Mouse (Mus musculus) midbrain, postnatal 0 days (tissue): ENCODE measurements around the gene Acsbg1. TPM values are rescaled to one million over a fixed set of nuclear protein-coding genes. Genes with fewer than 3 reads are reported as not detected.
"Not testable (repeated sequence)": the region's sequence is repeated elsewhere in the genome, so short reads cannot be mapped to it uniquely, and the experiment has no call there.

Experiments
- ATAC-seq: fragments of 200-750 bp; cut with Nextera tagmentation; 2 replicates; pipeline ENCODE4 v1.8.0; 2017; ENCODE audit warnings: moderate number of reproducible peaks, mild to moderate bottlenecking, moderate TSS enrichment, moderate library complexity; ENCODE audit not compliant: low FRiP score
- DNase-seq: peaks from one replicate; pipeline ENCODE4 v3.0.0-alpha.2; 2015; ENCODE audit warnings: low spot score
- H3K27ac ChIP-seq: fragments of 300-500 bp; sonication (generic); 2 replicates; pipeline ENCODE4 v1.5.1; 2014; ENCODE audit warnings: low read depth, mild to moderate bottlenecking, low read length, mixed read lengths
- H3K27me3 ChIP-seq: fragments of 300-500 bp; sonication (generic); 2 replicates; pipeline ENCODE4 v1.6.1; 2014; ENCODE audit warnings: low read length, control low read depth, mixed read lengths; ENCODE audit not compliant: insufficient read depth
- H3K36me3 ChIP-seq: fragments of 300-500 bp; sonication (generic); 2 replicates; pipeline ENCODE4 v1.6.1; 2014; ENCODE audit warnings: low read length, control low read depth, mixed read lengths; ENCODE audit not compliant: insufficient read depth
- H3K4me1 ChIP-seq: fragments of 300-500 bp; sonication (generic); 2 replicates; pipeline ENCODE4 v1.6.1; 2014; ENCODE audit warnings: mild to moderate bottlenecking, control low read depth, antibody characterized with exemption, low read length, mixed read lengths; ENCODE audit not compliant: insufficient read depth
- H3K4me2 ChIP-seq: fragments of 300-500 bp; sonication (generic); 2 replicates; pipeline ENCODE4 v1.6.1; 2014; ENCODE audit warnings: low read depth, mild to moderate bottlenecking, low read length, mixed read lengths; ENCODE audit not compliant: poor library complexity, severe bottlenecking
- H3K4me3 ChIP-seq: fragments of 300-500 bp; sonication (generic); 2 replicates; pipeline ENCODE4 v1.5.1; 2014; ENCODE audit warnings: low read depth, mild to moderate bottlenecking, low read length, moderate library complexity
- H3K9ac ChIP-seq: fragments of 300-500 bp; sonication (generic); replicated peaks from 2 replicates; pipeline ENCODE4 v1.6.1; 2014; ENCODE audit warnings: mild to moderate bottlenecking, low read length, moderate library complexity, mixed read lengths; ENCODE audit not compliant: poor library complexity, severe bottlenecking
- H3K9me3 ChIP-seq: fragments of 300-500 bp; sonication (generic); 2 replicates; pipeline ENCODE4 v1.6.1; 2016; ENCODE audit warnings: low read length, control low read depth
- CTCF ChIP-seq: IDR thresholded peaks from 2 replicates; pipeline ENCODE4 v1.5.1; 2016; ENCODE audit warnings: antibody characterized with exemption, mild to moderate bottlenecking
- WGBS: fragments of 180-500 bp; shearing (Covaris S2); extraction: QIAGEN DNeasy Blood & Tissue Kit; methylation state at CpG from one replicate; pipeline ENCODE4 v1.1.7; 2014; 5-methylcytosine and 5-hydroxymethylcytosine counted together
- polyA plus RNA-seq: library from polyadenylated mRNA; unstranded; fragments of >200 nt; fragmentation: Nextera tagmentation; extraction: Ambion mirVana; gene quantifications from 2 replicates; pipeline ENCODE4 v1.2.1, GENCODE M21; 2015
- total RNA-seq: library from RNA; depleted of rRNA; stranded (reverse); fragments of >200 nt; gene quantifications from 2 replicates; pipeline ENCODE4 v1.2.3, GENCODE M21; 2014

Gene Acsbg1
- total and polyA plus RNA-seq, 2 experiments from 2014 or later, result 42.8 to 69.9 TPM

GRCm38 (mm10) chr9:54587863-54588262, 73.8 kb downstream of the Acsbg1 start:
- H3K9ac ChIP-seq, result peak overlapping the region; percentile 86; the same call in 1 of the 2 replicates
- WGBS, result 54% methylated on average over 4 of the region's 4 CpGs
- DNase-seq (no peak), ATAC-seq (no peak)
- H3K27ac ChIP-seq, result no peak overlapping the region
- peak overlapping the region; percentile 76 for H3K4me2 ChIP-seq
- no peak overlapping the region for H3K4me3 ChIP-seq
- H3K36me3 ChIP-seq, result peaks cover 14% of the 10 kb centered on the region
- H3K27me3 ChIP-seq, result no peaks in the 10 kb centered on the region
- H3K4me1 ChIP-seq, result peaks cover 9% of the 10 kb centered on the region; the same call in 1 of the 2 replicates
- H3K9me3 ChIP-seq, result no peaks in the 10 kb centered on the region
- no peak for TF ChIP-seq CTCF

DNA sequence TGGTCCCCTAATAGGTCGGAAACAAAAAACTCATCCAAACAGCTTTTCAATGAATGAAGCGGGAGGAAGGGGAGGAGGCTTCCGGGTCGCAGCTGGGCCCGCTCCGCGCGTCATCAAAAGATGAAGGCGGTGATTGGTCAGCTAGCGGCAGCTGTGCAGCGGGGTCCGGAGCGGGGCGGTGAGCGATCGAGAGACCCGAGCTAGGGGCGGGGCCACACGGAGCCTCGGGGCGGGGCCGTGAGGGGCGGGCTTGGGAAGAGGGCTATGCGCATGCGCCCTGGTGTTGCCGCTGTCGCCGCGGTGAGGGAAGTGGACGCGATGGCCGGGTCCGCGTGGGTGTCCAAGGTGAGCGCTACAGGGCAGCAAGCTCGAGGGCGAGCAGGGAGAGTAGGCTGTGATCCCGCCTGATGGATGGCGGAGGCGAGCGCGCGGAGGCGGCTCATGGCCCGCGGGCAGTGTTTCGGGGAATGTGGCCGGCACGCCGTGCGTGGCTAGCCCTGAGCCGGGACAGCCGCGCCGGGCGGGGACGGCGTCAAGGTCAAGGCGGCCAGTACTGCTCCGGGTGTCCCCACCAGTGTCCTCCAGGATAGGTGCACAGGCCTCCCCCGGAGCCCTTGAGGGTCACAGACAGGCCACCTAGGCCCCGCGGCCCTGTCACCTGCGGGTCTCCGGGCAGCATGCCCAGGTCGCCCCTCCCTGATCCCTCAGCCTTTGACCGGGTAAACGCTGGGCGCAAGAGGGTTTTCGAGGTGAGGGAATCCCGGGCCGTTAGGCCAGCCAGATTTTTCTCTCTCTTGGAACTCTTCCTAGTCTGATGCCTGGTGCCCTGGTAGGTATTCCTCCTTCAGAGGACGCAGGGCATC, 75.2 kb downstream of the Acsbg1 start, which contains the start of gene Idh3a:
Gene Idh3a, plus strand, starts transcription at position 136 of the 863 bp plus-strand sequence.
- DNase-seq, result peak; percentile 98
- WGBS, result under 1% methylated on average over 68 of the region's 73 CpGs
- H3K4me2 ChIP-seq, result peak within 1 kb of the TSS; percentile 76

GRCm38 (mm10) chr9:54585839-54586198, 75.9 kb downstream of the Acsbg1 start:
- peak; percentile 32; the same call in 1 of the 2 replicates for ATAC-seq

More for the DNA sequence above, 75.2 kb downstream of the Acsbg1 start, which contains the start of gene Idh3a:
- ATAC-seq, result peak; percentile 99
- H3K9me3 ChIP-seq, result no peaks in the 10 kb centered on the region
- peak within 1 kb of the TSS; percentile 86 for H3K9ac ChIP-seq
- peaks cover 9% of the 10 kb centered on the region; the same call in 1 of the 2 replicates for H3K4me1 ChIP-seq
- H3K27ac ChIP-seq, result peak within 1 kb of the TSS; percentile 73; the same call in 1 of the 2 replicates
- no peaks in the 10 kb centered on the region for H3K27me3 ChIP-seq
- no peak for TF ChIP-seq CTCF
- peaks cover 5% of the 10 kb centered on the region; the same call in 1 of the 2 replicates for H3K36me3 ChIP-seq
- H3K4me3 ChIP-seq, result peak within 1 kb of the TSS; percentile 91

DNA sequence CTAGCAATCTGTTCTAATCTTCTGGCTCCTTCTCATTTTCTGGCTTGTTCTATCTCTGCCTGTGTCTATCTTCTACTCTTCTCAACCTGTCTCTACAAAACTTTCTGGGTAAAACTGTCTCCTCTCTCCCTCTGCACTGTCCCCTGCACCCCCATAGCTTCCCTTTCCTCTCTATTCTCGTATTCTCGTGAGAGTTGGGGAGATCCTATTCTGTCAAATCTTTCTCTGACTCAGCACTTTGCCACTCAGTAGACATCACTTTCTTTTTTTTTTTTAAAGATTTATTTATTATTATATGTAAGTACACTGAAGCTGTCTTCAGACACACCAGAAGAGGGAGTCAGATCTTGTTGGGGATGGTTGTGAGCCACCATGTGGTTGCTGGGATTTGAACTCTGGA, 77.5 kb downstream of the Acsbg1 start:
- not testable (repeated sequence) for DNase-seq, H3K4me1 ChIP-seq, H3K9me3 ChIP-seq, H3K27ac ChIP-seq, ATAC-seq, H3K9ac ChIP-seq, H3K4me2 ChIP-seq, H3K36me3 ChIP-seq, H3K4me3 ChIP-seq, H3K27me3 ChIP-seq
- WGBS, result 91% methylated on average over 2 of the region's 2 CpGs

More at GRCm38 (mm10) chr9:54585839-54586198, 75.9 kb downstream of the Acsbg1 start:
- Histone ChIP-seq H3K4me2 (peak overlapping the region; percentile 76), H3K9ac (no peak overlapping the region), H3K4me3 (peak overlapping the region; percentile 91), H3K27me3 (no peaks in the 10 kb centered on the region), H3K27ac (no peak overlapping the region), H3K9me3 (no peaks in the 10 kb centered on the region), H3K4me1 (peaks cover 9% of the 10 kb centered on the region; the same call in 1 of the 2 replicates), H3K36me3 (peaks cover 3% of the 10 kb centered on the region; the same call in 1 of the 2 replicates)
- no peak for TF ChIP-seq CTCF
- WGBS, result 32% methylated on average over 5 of the region's 5 CpGs
- DNase-seq, result no peak

DNA sequence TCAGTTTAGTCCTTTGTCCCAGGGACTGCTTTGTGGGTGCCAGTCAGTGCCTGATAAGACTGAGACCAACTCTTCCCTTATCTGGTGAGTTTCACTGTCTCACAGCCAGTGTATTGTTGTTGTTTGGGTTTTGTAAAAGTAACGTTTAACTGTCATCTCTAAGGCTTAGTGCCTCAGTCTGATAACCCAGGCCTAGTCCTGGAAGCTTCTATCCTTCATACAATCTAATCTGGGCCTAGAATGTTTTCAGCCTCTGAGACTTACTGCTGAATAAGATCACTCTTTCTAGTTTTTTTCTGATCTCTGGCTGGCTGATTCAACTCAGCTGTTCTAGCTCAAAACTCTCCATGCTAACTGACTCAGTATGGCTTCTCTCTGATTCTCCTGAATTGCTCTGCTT, 78.0 kb downstream of the Acsbg1 start:
- 52% methylated on average over 1 of the region's 1 CpGs for WGBS
- H3K4me2 ChIP-seq, result no peak overlapping the region
- H3K4me1 ChIP-seq, result peaks cover 9% of the 10 kb centered on the region; the same call in 1 of the 2 replicates
- no peak overlapping the region for H3K27ac ChIP-seq
- H3K36me3 ChIP-seq, result no peaks in the 10 kb centered on the region
- ATAC-seq (no peak), DNase-seq (no peak)
- no peak overlapping the region for H3K4me3 ChIP-seq
- TF ChIP-seq CTCF, result no peak
- no peaks in the 10 kb centered on the region for H3K27me3 ChIP-seq
- no peak overlapping the region for H3K9ac ChIP-seq
- H3K9me3 ChIP-seq, result no peaks in the 10 kb centered on the region
